Mouse (Mus musculus): ENCODE measurements at regions not wholly inside any gene's neighbourhood (a gene's known extent, or its start where the extent isn't known, plus 50 kb on each side); places are given as distances from the start of the nearest gene placed in this dataset.
"Not testable (repeated sequence)": the region's sequence is repeated elsewhere in the genome, so short reads cannot be mapped to it uniquely, and the experiment has no call there.

GRCm38 (mm10) chr15:38129330-38129729 lies 704.0 kb downstream of the 4930447A16Rik start:
- no peak overlapping the region for H3K4me2 ChIP-seq
- no peak overlapping the region for H3K27ac ChIP-seq
- no peak overlapping the region for H3K4me3 ChIP-seq
- no peaks in the 10 kb centered on the region for H3K4me1 ChIP-seq (replicated peaks)
- H3K27me3 ChIP-seq = no peaks in the 10 kb centered on the region
- H3K9me3 ChIP-seq = no peaks in the 10 kb centered on the region
- 67% methylated on average over 7 of the region's 7 CpGs for WGBS
- no peak overlapping the region for H3K9ac ChIP-seq
- no peaks in the 10 kb centered on the region for H3K36me3 ChIP-seq
- ATAC-seq (ENCODE audit: low FRiP score) = no peak

DNA sequence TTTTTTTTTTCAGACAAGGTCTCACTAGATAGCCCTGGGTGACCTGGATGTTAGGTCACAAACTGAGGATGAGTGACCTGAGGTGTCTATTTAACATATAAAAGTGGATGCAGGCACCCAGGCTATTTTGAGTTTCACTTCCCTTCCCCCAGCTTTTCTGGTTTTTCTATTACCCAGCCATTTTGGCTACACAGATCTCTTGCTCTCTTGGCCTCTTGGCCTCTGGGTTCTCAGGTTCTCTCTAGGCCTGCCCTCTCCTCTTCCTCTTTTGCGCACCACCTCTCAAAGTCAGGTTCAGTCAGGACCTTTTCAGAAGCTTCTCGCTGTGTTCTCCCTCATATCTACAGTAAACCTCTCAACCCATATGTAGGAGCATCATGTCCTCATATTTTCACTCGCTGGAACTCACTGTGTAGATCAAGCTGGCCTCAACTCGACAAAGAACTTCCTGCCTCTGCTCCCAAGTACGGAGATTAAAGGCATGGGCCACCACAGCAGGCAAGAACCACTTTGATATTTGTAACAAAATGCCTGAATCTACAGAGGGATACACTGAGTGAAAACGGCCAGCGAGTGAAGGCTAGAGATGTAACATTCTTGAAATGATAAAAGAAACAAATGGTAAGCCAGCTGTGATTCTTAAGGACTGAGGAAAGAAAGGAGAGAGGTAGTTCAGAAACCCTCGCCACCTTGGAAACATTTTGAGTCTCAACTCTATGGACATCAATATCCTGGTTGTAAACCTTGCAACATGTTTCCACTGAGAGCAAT lies 704.7 kb downstream of the 4930447A16Rik start:
- no peak overlapping the region for H3K9ac ChIP-seq
- no peak overlapping the region for H3K4me3 ChIP-seq
- no peaks in the 10 kb centered on the region for H3K27me3 ChIP-seq
- H3K9me3 ChIP-seq = no peaks in the 10 kb centered on the region
- 85% methylated on average over 8 of the region's 8 CpGs for WGBS
- no peaks in the 10 kb centered on the region for H3K36me3 ChIP-seq
- H3K4me2 ChIP-seq = no peak overlapping the region
- no peak for ATAC-seq (ENCODE audit: low FRiP score)
- no peak overlapping the region for H3K27ac ChIP-seq
- no peaks in the 10 kb centered on the region for H3K4me1 ChIP-seq (replicated peaks)

- H3K4me2 ChIP-seq = no peak overlapping the region
- no peak for ATAC-seq (ENCODE audit: low FRiP score)
- no peaks in the 10 kb centered on the region for H3K36me3 ChIP-seq
- no peaks in the 10 kb centered on the region for H3K27me3 ChIP-seq
- WGBS = 97% methylated on average over 2 of the region's 2 CpGs
- no peaks in the 10 kb centered on the region for H3K9me3 ChIP-seq
- H3K4me3 ChIP-seq = no peak overlapping the region
- no peaks in the 10 kb centered on the region for H3K4me1 ChIP-seq (replicated peaks)
- H3K27ac ChIP-seq = no peak overlapping the region
- H3K9ac ChIP-seq = no peak overlapping the region
These were observed 705.3 kb downstream of the 4930447A16Rik start for GRCm38 (mm10) chr15:38130632-38131028.

DNA sequence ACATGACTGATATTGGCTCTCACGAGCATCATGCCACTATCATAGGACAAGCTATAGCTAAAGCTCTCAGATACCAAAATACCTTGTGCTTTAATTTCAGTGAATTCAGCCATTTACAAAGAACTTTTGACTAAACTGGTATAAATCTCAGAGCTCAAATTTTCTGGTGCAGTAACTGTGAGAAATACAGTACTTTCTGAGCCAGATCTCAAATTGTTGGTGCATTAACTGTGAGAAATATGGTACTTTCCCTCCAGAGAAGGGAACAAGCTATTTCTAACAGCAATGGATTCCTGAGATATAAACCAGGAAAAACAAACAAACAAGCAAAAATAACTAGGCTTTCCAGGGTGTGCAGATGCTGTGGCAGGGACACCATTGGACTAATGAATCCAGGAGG lies 714.3 kb downstream of the 4930447A16Rik start:
- no peak overlapping the region for H3K4me3 ChIP-seq
- no peak overlapping the region for H3K27ac ChIP-seq
- H3K36me3 ChIP-seq = no peaks in the 10 kb centered on the region
- H3K4me1 ChIP-seq (replicated peaks) = no peaks in the 10 kb centered on the region
- H3K9ac ChIP-seq = no peak overlapping the region
- 89% methylated on average over 1 of the region's 1 CpGs for WGBS
- no peak overlapping the region for H3K4me2 ChIP-seq
- H3K27me3 ChIP-seq = no peaks in the 10 kb centered on the region
- ATAC-seq (ENCODE audit: low FRiP score) = no peak
- H3K9me3 ChIP-seq = no peaks in the 10 kb centered on the region

- Histone ChIP-seq H3K4me2 (no peak overlapping the region), H3K27ac (no peak overlapping the region), H3K4me1 (replicated peaks) (no peaks in the 10 kb centered on the region), H3K4me3 (no peak overlapping the region), H3K9ac (no peak overlapping the region), H3K27me3 (no peaks in the 10 kb centered on the region), H3K36me3 (no peaks in the 10 kb centered on the region), H3K9me3 (no peaks in the 10 kb centered on the region)
- no peak for ATAC-seq (ENCODE audit: low FRiP score)
- WGBS = 88% methylated on average over 2 of the region's 2 CpGs
These were observed 718.1 kb downstream of the 4930447A16Rik start for GRCm38 (mm10) chr15:38143495-38143894.

DNA sequence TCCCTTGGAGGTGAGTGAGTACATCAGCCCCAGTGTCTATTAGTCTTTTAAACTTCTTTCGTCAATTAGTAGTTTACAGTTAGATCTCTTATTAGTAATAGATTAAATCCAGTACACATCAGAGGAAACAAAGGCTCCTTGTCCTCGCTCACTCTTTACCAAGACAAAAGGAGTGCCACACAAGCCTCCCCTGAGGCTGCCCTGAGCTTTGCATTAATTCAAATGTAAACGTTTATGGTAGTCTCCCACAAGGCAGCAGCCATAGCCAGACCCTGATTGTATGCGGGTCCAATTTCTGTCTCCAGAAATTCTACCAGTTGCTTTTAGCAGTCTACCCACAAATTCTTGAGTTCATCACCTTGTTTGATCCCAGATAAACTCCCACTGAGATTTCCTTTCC lies 726.3 kb downstream of the 4930447A16Rik start:
- Histone ChIP-seq H3K4me3 (no peak overlapping the region), H3K36me3 (no peaks in the 10 kb centered on the region), H3K9ac (no peak overlapping the region), H3K9me3 (0 out of 2 replicates have a peak, but pooled peaks cover 3% of the 10 kb centered on the region), H3K4me2 (no peak overlapping the region), H3K27ac (no peak overlapping the region), H3K27me3 (no peaks in the 10 kb centered on the region), H3K4me1 (replicated peaks) (no peaks in the 10 kb centered on the region)
- 44% methylated on average over 4 of the region's 4 CpGs for WGBS
- ATAC-seq (ENCODE audit: low FRiP score) = no peak

DNA sequence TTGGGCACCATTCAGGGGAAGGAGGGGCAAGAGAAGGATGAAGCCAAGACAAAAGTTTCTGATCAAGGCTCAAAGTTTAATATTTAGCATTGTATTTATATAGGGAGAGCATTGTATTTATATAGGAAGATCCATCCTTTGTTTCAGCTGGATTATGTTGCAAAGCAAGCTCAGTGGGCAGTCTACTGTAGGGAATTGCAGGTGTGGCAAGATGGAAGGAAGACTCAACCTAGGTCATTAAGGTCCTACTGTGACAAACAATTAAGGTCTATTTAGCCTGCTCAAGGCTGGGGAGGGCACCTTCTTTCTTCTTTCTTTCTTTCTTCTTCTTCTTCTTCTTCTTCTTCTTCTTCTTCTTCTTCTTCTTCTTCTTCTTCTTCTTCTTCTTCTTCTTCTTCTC lies 728.5 kb downstream of the 4930447A16Rik start:
- not testable (repeated sequence) for ATAC-seq (ENCODE audit: low FRiP score); H3K36me3 ChIP-seq; H3K27me3 ChIP-seq; H3K9me3 ChIP-seq; H3K27ac ChIP-seq; H3K4me1 ChIP-seq (replicated peaks); H3K4me3 ChIP-seq; H3K9ac ChIP-seq; H3K4me2 ChIP-seq

GRCm38 (mm10) chr15:38159161-38159560 lies 733.8 kb downstream of the 4930447A16Rik start:
- Histone ChIP-seq H3K4me3 (no peak overlapping the region), H3K27ac (no peak overlapping the region), H3K9ac (no peak overlapping the region), H3K36me3 (no peaks in the 10 kb centered on the region), H3K4me2 (no peak overlapping the region), H3K4me1 (replicated peaks) (0 out of 2 replicates have a peak, but pooled peaks cover 4% of the 10 kb centered on the region), H3K9me3 (no peaks in the 10 kb centered on the region), H3K27me3 (no peaks in the 10 kb centered on the region)
- 76% methylated on average over 2 of the region's 2 CpGs for WGBS
- ATAC-seq (ENCODE audit: low FRiP score) = no peak

GRCm38 (mm10) chr15:38163721-38164120 lies 738.4 kb downstream of the 4930447A16Rik start:
- H3K9me3 ChIP-seq = no peaks in the 10 kb centered on the region
- no peak overlapping the region for H3K9ac ChIP-seq
- no peaks in the 10 kb centered on the region for H3K27me3 ChIP-seq
- H3K27ac ChIP-seq = 0 out of 2 replicates have a peak overlapping the region, but pooled peaks have one; percentile 1
- H3K36me3 ChIP-seq = no peaks in the 10 kb centered on the region
- WGBS = 59% methylated on average over 6 of the region's 6 CpGs
- no peak overlapping the region for H3K4me2 ChIP-seq
- 0 out of 2 replicates have a peak, but pooled peaks cover 4% of the 10 kb centered on the region for H3K4me1 ChIP-seq (replicated peaks)
- no peak overlapping the region for H3K4me3 ChIP-seq
- no peak for ATAC-seq (ENCODE audit: low FRiP score)

- Histone ChIP-seq H3K27me3 (no peaks in the 10 kb centered on the region), H3K4me3 (no peak overlapping the region), H3K9ac (no peak overlapping the region), H3K4me1 (replicated peaks) (0 out of 2 replicates have a peak, but pooled peaks cover 4% of the 10 kb centered on the region), H3K4me2 (no peak overlapping the region), H3K9me3 (no peaks in the 10 kb centered on the region), H3K27ac (no peak overlapping the region), H3K36me3 (no peaks in the 10 kb centered on the region)
- WGBS = 92% methylated on average over 1 of the region's 1 CpGs
- ATAC-seq (ENCODE audit: low FRiP score) = no peak
These were observed 739.5 kb downstream of the 4930447A16Rik start for GRCm38 (mm10) chr15:38164848-38165247.

DNA sequence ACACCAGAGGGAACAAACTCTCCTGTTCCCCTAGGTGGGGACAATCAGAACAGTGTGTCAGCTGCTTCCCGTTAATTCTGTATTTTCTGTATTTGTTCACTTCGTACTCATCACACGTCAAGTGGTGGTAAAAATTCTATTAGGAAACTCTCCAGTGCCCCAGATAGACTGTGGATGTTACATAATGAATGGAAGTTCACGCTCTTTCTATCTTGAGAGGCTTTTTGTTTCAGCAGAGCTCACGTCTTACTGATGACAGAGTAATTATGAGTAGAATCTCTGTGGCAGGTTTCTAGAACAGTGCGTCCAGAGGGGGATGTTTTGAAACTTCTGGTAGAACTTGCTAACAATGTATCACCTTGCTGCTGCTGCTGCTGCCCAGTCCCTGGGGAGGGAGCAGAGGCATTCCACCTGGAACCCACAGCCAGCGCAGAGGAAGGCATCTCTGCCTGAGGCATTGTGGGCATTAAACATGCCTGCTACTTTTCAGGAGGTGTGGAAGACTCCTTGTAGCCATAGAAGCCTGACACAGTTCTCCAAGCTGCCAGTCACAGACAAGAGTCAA lies 740.6 kb downstream of the 4930447A16Rik start:
- H3K4me1 ChIP-seq (replicated peaks) = 0 out of 2 replicates have a peak, but pooled peaks cover 4% of the 10 kb centered on the region
- H3K36me3 ChIP-seq = no peaks in the 10 kb centered on the region
- no peak overlapping the region for H3K4me2 ChIP-seq
- ATAC-seq (ENCODE audit: low FRiP score) = no peak
- no peaks in the 10 kb centered on the region for H3K9me3 ChIP-seq
- 79% methylated on average over 7 of the region's 7 CpGs for WGBS
- H3K4me3 ChIP-seq = no peak overlapping the region
- H3K27me3 ChIP-seq = no peaks in the 10 kb centered on the region
- H3K27ac ChIP-seq = no peak overlapping the region
- no peak overlapping the region for H3K9ac ChIP-seq

DNA sequence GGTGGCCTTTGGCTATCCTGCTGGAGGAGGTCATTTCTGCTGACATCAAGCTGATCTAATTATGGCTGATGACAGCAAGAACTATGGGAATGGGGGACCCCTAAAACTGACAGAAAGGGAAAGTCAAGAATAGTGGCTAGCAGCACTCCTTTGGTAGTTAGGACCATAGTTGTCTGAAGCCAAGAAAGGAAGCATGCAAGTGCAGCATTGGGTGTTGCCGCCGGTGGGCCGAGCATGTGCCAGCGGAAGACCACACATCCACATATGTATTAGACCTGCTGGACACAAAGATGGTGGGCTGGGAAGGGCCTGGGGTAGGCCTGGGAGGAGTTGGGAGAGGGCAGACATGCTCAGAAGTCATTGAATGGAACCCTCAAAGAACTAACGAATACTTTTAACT lies 741.1 kb downstream of the 4930447A16Rik start:
- 0 out of 2 replicates have a peak, but pooled peaks cover 4% of the 10 kb centered on the region for H3K4me1 ChIP-seq (replicated peaks)
- H3K27ac ChIP-seq = no peak overlapping the region
- H3K9ac ChIP-seq = no peak overlapping the region
- no peaks in the 10 kb centered on the region for H3K27me3 ChIP-seq
- no peak for ATAC-seq (ENCODE audit: low FRiP score)
- 97% methylated on average over 5 of the region's 5 CpGs for WGBS
- H3K9me3 ChIP-seq = no peaks in the 10 kb centered on the region
- H3K4me2 ChIP-seq = no peak overlapping the region
- H3K36me3 ChIP-seq = no peaks in the 10 kb centered on the region
- no peak overlapping the region for H3K4me3 ChIP-seq

DNA sequence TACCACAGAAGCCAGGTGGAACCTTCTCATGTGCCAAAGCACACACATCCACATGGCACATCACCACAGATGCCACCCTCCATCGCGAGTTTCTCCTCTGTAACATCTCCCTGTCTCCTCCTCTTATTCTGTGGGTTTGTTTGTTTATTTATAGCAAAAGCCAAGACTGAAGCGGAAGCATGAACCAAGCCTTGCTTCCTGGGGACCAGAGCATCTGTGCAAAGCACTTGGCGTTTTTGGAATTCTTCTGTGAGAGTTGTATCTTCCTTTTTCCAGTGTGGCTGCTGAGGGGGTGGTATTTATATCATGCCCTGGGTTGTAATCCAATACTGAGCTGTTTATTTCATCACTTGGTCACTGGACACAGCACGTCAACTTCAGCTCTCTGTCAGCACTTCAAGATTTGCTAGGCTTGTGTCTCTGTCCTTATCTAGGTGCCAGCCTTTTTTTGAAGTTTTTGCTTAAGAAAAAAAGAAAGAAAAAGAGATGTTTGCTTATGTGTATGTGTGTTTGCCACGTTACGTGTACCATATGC lies 742.3 kb downstream of the 4930447A16Rik start:
- WGBS = 86% methylated on average over 7 of the region's 7 CpGs
- Histone ChIP-seq H3K4me2 (no peak overlapping the region), H3K4me1 (replicated peaks) (0 out of 2 replicates have a peak, but pooled peaks cover 4% of the 10 kb centered on the region), H3K27ac (no peak overlapping the region), H3K27me3 (no peaks in the 10 kb centered on the region), H3K4me3 (no peak overlapping the region), H3K9ac (no peak overlapping the region), H3K9me3 (no peaks in the 10 kb centered on the region), H3K36me3 (no peaks in the 10 kb centered on the region)
- ATAC-seq (ENCODE audit: low FRiP score) = no peak
